Mouse (Mus musculus): ENCODE results near the gene Clpp. TPM values are rescaled to one million over a fixed set of nuclear protein-coding genes. Genes with fewer than 3 reads are reported as not detected.

Clpp gene
- polyA plus RNA-seq, 1 experiment from 2014 or later, result 142 TPM

DNA sequence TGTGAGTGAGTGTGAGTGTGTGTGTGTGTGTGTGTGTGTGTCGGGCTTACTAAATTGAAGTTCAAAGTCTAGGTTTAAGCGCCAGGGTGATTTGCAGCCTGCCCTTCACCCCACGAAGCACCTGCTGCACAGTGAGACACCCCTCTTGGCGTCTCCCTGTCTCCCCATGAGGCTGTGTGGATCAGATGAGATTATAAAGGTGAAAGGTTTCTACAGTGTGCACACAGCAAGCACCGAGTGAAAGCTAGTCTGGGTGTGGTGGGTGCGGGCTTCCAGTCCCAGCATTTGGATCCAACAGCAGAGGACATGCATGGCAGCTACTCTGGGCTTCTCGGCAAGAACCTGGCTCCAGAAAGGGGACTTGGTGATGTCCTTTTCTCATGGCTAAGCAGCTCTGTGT lies 9.1 kb upstream of the Clpp start:
- Histone ChIP-seq H3K9ac (ENCODE audit: low read depth, low read length) (no peak overlapping the region), H3K9me3 (ENCODE audit: control insufficient read depth, low read length) (no peaks in the 10 kb centered on the region), H3K27me3 (replicated peaks; ENCODE audit: control insufficient read depth, insufficient read depth, low read length) (no peaks in the 10 kb centered on the region), H3K27ac (replicated peaks; ENCODE audit: low read depth, low read length) (no peak overlapping the region), H3K36me3 (ENCODE audit: control insufficient read depth, insufficient read depth, low read length) (no peaks in the 10 kb centered on the region), H3K4me1 (ENCODE audit: control insufficient read depth, insufficient read depth, low read length) (no peaks in the 10 kb centered on the region), H3K4me3 (ENCODE audit: low read depth, low read length) (no peak overlapping the region), H3K4me2 (ENCODE audit: low read depth, low read length) (no peak overlapping the region)
- ATAC-seq (ENCODE audit: low read depth) (no peak), DNase-seq (ENCODE audit: low spot score) (no peak)
- WGBS, result 74% methylated on average over 7 of the region's 7 CpGs

DNA sequence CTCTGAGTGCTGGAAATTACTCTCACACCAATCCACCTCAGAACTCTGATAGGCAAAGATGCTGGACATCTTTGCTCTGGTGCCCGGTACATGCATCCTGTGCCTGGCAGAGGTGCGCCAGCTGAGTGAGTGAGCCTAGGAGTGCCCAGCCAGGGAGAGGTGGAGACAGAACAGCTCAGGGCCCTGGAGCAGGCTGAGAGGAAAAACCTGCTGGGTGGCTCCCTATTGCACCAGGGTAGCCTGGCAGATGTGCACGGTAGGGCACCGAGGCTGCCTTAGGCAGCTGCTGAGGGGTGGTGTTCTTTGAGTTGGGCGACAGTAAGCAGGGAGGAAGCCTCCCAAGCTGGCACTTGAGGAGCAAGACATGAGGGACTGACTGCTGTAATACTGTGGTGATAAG lies 8.1 kb upstream of the Clpp start, which contains the start of gene Acer1:
TSS of gene Acer1 (minus strand) at position 114 of the 400 bp plus-strand sequence.
- Histone ChIP-seq H3K27me3 (replicated peaks; ENCODE audit: control insufficient read depth, insufficient read depth, low read length) (no peaks in the 10 kb centered on the region), H3K36me3 (ENCODE audit: control insufficient read depth, insufficient read depth, low read length) (no peaks in the 10 kb centered on the region), H3K4me2 (ENCODE audit: low read depth, low read length) (no peak within 1 kb of the TSS), H3K4me1 (ENCODE audit: control insufficient read depth, insufficient read depth, low read length) (no peaks in the 10 kb centered on the region), H3K9ac (ENCODE audit: low read depth, low read length) (no peak within 1 kb of the TSS), H3K9me3 (ENCODE audit: control insufficient read depth, low read length) (no peaks in the 10 kb centered on the region), H3K4me3 (ENCODE audit: low read depth, low read length) (no peak within 1 kb of the TSS), H3K27ac (replicated peaks; ENCODE audit: low read depth, low read length) (no peak within 1 kb of the TSS)
- DNase-seq (ENCODE audit: low spot score) (no peak), ATAC-seq (ENCODE audit: low read depth) (no peak)
- WGBS, result 67% methylated on average over 5 of the region's 5 CpGs

DNA sequence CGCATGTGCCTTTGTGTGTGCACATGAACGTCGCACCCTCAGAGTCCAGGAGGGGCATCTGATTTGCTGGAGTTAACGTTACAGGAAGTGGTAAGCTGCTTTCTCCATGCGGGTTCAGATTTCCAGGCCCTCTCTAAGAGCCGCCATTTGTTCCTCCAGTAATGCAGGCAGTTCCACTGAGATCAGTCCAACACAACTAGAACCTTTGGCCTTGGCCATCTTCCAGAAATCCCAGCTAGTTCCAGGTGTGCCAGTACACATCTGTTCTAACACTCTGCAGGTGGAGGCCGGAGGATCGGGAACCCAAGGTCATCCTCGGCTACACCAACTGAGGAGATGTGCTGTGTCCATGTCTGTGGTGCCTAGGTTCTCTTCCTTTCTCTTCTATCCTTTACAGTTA lies 5.2 kb upstream of the Clpp start:
- H3K9ac ChIP-seq (ENCODE audit: low read depth, low read length), result no peak overlapping the region
- no peak overlapping the region for H3K4me3 ChIP-seq (ENCODE audit: low read depth, low read length)
- H3K36me3 ChIP-seq (ENCODE audit: control insufficient read depth, insufficient read depth, low read length), result no peaks in the 10 kb centered on the region
- no peaks in the 10 kb centered on the region for H3K9me3 ChIP-seq (ENCODE audit: control insufficient read depth, low read length)
- no peak for DNase-seq (ENCODE audit: low spot score)
- ATAC-seq (ENCODE audit: low read depth), result no peak
- no peaks in the 10 kb centered on the region for H3K4me1 ChIP-seq (ENCODE audit: control insufficient read depth, insufficient read depth, low read length)
- no peak overlapping the region for H3K4me2 ChIP-seq (ENCODE audit: low read depth, low read length)
- WGBS, result 67% methylated on average over 9 of the region's 9 CpGs
- no peak overlapping the region for H3K27ac ChIP-seq (replicated peaks; ENCODE audit: low read depth, low read length)
- H3K27me3 ChIP-seq (replicated peaks; ENCODE audit: control insufficient read depth, insufficient read depth, low read length), result no peaks in the 10 kb centered on the region

DNA sequence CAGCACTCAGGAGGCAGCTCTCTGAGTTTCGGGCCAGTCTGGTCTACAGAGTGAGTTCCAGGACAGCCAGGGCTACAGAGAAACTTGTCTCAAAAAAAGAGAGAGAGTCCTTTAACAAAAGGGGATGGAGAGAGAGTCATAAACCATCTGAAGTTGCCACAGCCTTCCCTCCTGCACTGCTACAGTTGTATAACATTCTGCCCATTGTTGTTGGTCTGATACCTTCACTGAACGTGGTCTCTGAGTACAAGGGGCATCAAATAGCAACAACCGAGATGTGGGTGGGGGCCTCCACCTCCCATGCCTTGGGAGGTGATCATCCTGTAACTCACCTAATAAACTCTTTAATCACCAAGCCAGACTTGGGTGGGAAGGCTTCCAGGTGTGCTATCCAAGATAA lies 4.4 kb upstream of the Clpp start:
- H3K36me3 ChIP-seq (ENCODE audit: control insufficient read depth, insufficient read depth, low read length), result no peaks in the 10 kb centered on the region
- H3K4me3 ChIP-seq (ENCODE audit: low read depth, low read length), result no peak overlapping the region
- no peaks in the 10 kb centered on the region for H3K27me3 ChIP-seq (replicated peaks; ENCODE audit: control insufficient read depth, insufficient read depth, low read length)
- no peak overlapping the region for H3K4me2 ChIP-seq (ENCODE audit: low read depth, low read length)
- no peak overlapping the region for H3K27ac ChIP-seq (replicated peaks; ENCODE audit: low read depth, low read length)
- no peaks in the 10 kb centered on the region for H3K9me3 ChIP-seq (ENCODE audit: control insufficient read depth, low read length)
- peaks cover under 1% of the 10 kb centered on the region; the same call in 1 of the 2 replicates for H3K4me1 ChIP-seq (ENCODE audit: control insufficient read depth, insufficient read depth, low read length)
- ATAC-seq (ENCODE audit: low read depth), result no peak
- WGBS, result 70% methylated on average over 3 of the region's 3 CpGs
- DNase-seq (ENCODE audit: low spot score), result no peak
- no peak overlapping the region for H3K9ac ChIP-seq (ENCODE audit: low read depth, low read length)

DNA sequence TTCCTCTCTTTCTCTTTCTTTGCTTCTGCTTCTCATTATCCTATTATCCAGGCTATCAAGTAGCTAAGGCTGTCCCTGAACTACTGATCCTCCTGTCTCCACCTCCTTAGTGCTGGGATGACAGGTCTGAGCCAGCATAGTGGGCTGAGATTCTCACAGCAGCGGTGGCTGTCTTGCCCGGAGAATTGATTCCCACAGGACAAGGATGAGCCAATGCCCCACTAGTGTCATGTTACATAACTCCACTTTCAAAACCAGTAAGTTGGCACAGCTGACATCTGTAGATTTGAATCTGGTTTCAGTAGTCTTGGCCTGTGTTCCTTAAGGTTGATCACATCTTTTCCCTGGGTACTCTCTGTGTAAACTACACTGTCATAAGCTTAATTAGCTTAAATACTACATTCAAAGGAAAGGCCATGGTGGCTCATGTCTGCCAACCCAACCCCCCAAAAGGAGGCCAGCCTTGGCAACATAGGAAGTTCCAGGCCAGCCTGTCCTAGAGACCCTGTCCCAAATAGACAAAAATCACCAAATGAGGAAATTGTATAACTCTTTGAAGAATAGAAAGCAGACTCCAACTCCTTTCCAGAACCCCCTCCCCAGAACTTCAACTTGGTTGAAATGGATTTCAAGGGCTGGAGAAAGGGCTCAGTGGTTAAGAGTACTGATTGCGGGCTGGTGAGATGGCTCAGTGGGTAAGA lies 3.9 kb upstream of the Clpp start:
- no peaks in the 10 kb centered on the region for H3K9me3 ChIP-seq (ENCODE audit: control insufficient read depth, low read length)
- H3K27ac ChIP-seq (replicated peaks; ENCODE audit: low read depth, low read length), result no peak overlapping the region
- H3K9ac ChIP-seq (ENCODE audit: low read depth, low read length), result no peak overlapping the region
- H3K36me3 ChIP-seq (ENCODE audit: control insufficient read depth, insufficient read depth, low read length), result no peaks in the 10 kb centered on the region
- peaks cover 6% of the 10 kb centered on the region; the same call in 1 of the 2 replicates for H3K4me1 ChIP-seq (ENCODE audit: control insufficient read depth, insufficient read depth, low read length)
- 64% methylated on average over 3 of the region's 3 CpGs for WGBS
- no peak for ATAC-seq (ENCODE audit: low read depth)
- no peak for DNase-seq (ENCODE audit: low spot score)
- H3K27me3 ChIP-seq (replicated peaks; ENCODE audit: control insufficient read depth, insufficient read depth, low read length), result no peaks in the 10 kb centered on the region
- H3K4me3 ChIP-seq (ENCODE audit: low read depth, low read length), result no peak overlapping the region
- no peak overlapping the region for H3K4me2 ChIP-seq (ENCODE audit: low read depth, low read length)

DNA sequence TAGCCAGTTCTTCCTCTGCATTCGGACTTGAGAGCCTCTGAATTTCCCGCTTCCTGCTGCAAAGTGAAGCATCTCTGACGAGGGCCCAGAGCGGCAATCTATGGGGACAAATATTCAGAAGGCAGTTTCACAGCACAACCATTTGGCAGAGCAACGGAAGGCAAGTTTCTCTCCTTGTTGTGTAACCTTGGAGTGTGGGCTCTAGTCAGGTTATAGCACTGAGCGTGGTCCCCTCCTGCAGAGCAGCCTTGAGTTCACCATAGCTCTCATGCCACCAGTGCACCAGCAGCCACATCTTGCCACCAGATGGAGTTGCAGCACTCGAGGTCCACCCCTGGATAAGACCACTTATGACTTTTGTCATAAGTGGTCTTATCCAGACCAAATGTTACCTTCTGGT lies 1.7 kb upstream of the Clpp start:
- DNase-seq (ENCODE audit: low spot score) (no peak), ATAC-seq (ENCODE audit: low read depth) (no peak)
- H3K27me3 ChIP-seq (replicated peaks; ENCODE audit: control insufficient read depth, insufficient read depth, low read length), result no peaks in the 10 kb centered on the region
- peaks cover 6% of the 10 kb centered on the region; the same call in 1 of the 2 replicates for H3K4me1 ChIP-seq (ENCODE audit: control insufficient read depth, insufficient read depth, low read length)
- H3K4me3 ChIP-seq (ENCODE audit: low read depth, low read length), result no peak overlapping the region
- no peak overlapping the region for H3K27ac ChIP-seq (replicated peaks; ENCODE audit: low read depth, low read length)
- peaks cover 14% of the 10 kb centered on the region for H3K36me3 ChIP-seq (ENCODE audit: control insufficient read depth, insufficient read depth, low read length)
- WGBS, result 80% methylated on average over 7 of the region's 7 CpGs
- H3K9ac ChIP-seq (ENCODE audit: low read depth, low read length), result no peak overlapping the region
- H3K9me3 ChIP-seq (ENCODE audit: control insufficient read depth, low read length), result no peaks in the 10 kb centered on the region
- no peak overlapping the region for H3K4me2 ChIP-seq (ENCODE audit: low read depth, low read length)

DNA sequence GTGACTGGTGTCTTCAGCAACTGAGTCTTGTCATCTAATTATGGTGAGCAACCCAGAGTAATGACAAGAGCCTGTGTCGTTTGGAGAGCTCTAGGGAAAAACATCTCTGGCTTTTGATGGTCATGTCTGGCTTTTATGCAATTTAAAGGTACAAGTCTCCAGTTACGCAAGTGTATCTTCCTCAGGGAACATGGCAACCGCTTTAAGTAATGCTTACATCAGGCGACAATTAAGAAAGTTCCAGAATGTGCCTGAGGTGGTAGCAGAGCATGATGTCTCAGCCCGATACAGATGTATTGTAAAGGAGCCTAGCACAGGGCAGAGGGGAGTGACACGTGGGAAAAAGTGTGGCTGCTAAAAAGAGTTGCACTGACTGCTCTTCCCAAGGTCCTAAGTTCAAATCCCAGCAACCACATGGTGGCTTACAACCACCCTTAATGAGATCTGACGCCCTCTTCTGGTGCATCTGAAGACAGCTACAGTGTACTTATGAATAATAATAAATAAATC lies 1.1 kb upstream of the Clpp start:
- H3K9ac ChIP-seq (ENCODE audit: low read depth, low read length), result no peak overlapping the region

GRCm38 (mm10) chr17:56989467-56990114 lies 514 bp upstream of the Clpp start:
- DNase-seq (ENCODE audit: low spot score) (peak; percentile 96), ATAC-seq (ENCODE audit: low read depth) (peak; percentile 93)
- H3K4me1 ChIP-seq (ENCODE audit: control insufficient read depth, insufficient read depth, low read length), result peaks cover 6% of the 10 kb centered on the region; the same call in 1 of the 2 replicates
- H3K36me3 ChIP-seq (ENCODE audit: control insufficient read depth, insufficient read depth, low read length), result peaks cover 26% of the 10 kb centered on the region
- H3K27me3 ChIP-seq (replicated peaks; ENCODE audit: control insufficient read depth, insufficient read depth, low read length), result no peaks in the 10 kb centered on the region
- peak overlapping the region; percentile 62 for H3K27ac ChIP-seq (replicated peaks; ENCODE audit: low read depth, low read length)
- 3% methylated on average over 25 of the region's 25 CpGs for WGBS
- peak overlapping the region; percentile 90 for H3K4me3 ChIP-seq (ENCODE audit: low read depth, low read length)
- no peaks in the 10 kb centered on the region for H3K9me3 ChIP-seq (ENCODE audit: control insufficient read depth, low read length)
- H3K9ac ChIP-seq (ENCODE audit: low read depth, low read length), result peak overlapping the region; percentile 83
- H3K4me2 ChIP-seq (ENCODE audit: low read depth, low read length), result peak overlapping the region; percentile 74

More for the DNA sequence above, 1.1 kb upstream of the Clpp start:
- H3K4me3 ChIP-seq (ENCODE audit: low read depth, low read length), result peak overlapping the region; percentile 90
- 64% methylated on average over 7 of the region's 7 CpGs for WGBS
- no peaks in the 10 kb centered on the region for H3K27me3 ChIP-seq (replicated peaks; ENCODE audit: control insufficient read depth, insufficient read depth, low read length)
- H3K4me1 ChIP-seq (ENCODE audit: control insufficient read depth, insufficient read depth, low read length), result peaks cover 6% of the 10 kb centered on the region; the same call in 1 of the 2 replicates
- H3K27ac ChIP-seq (replicated peaks; ENCODE audit: low read depth, low read length), result no peak overlapping the region
- ATAC-seq (ENCODE audit: low read depth) (no peak), DNase-seq (ENCODE audit: low spot score) (no peak)
- H3K4me2 ChIP-seq (ENCODE audit: low read depth, low read length), result peak overlapping the region; percentile 74
- peaks cover 19% of the 10 kb centered on the region for H3K36me3 ChIP-seq (ENCODE audit: control insufficient read depth, insufficient read depth, low read length)
- no peaks in the 10 kb centered on the region for H3K9me3 ChIP-seq (ENCODE audit: control insufficient read depth, low read length)
